Mouse (Mus musculus) intestine, embryonic 14.5 days (tissue): ENCODE results near the gene Insig1. TPM values are rescaled to one million over a fixed set of nuclear protein-coding genes. Genes with fewer than 3 reads are reported as not detected.

ENCODE experiments used
- ATAC-seq: fragments of 200-750 bp; cut with Nextera tagmentation; replicated peaks from 2 replicates; pipeline ENCODE4 v1.8.0; 2017; ENCODE audit warnings: low read depth, moderate number of reproducible peaks, moderate TSS enrichment, moderate library complexity; ENCODE audit not compliant: low FRiP score, low TSS enrichment
- DNase-seq: peaks from one replicate; pipeline ENCODE4 v3.0.0-alpha.2; 2018; ENCODE audit warnings: low spot score
- H3K27ac ChIP-seq: fragments of 300-500 bp; sonication (generic); 2 replicates; pipeline ENCODE4 v1.5.1; 2014; ENCODE audit warnings: low read depth, mild to moderate bottlenecking, control low read depth
- H3K27me3 ChIP-seq: fragments of 300-500 bp; sonication (generic); replicated peaks from 2 replicates; pipeline ENCODE4 v1.6.1; 2014; ENCODE audit warnings: low read length, control low read depth; ENCODE audit not compliant: control insufficient read depth, insufficient read depth
- H3K36me3 ChIP-seq: fragments of 300-500 bp; sonication (generic); 2 replicates; pipeline ENCODE4 v1.6.1; 2014; ENCODE audit warnings: low read length, control low read depth; ENCODE audit not compliant: control insufficient read depth, insufficient read depth
- H3K4me1 ChIP-seq: fragments of 300-500 bp; sonication (generic); replicated peaks from 2 replicates; pipeline ENCODE4 v1.6.1; 2014; ENCODE audit warnings: low read length, control low read depth, mixed read lengths; ENCODE audit not compliant: control insufficient read depth, insufficient read depth
- H3K4me2 ChIP-seq: fragments of 300-500 bp; sonication (generic); 2 replicates; pipeline ENCODE4 v1.6.1; 2014; ENCODE audit warnings: low read length
- H3K4me3 ChIP-seq: fragments of 300-500 bp; sonication (generic); 2 replicates; pipeline ENCODE4 v1.5.1; 2014; ENCODE audit warnings: low read depth, low read length, control low read depth, mixed read lengths
- H3K9ac ChIP-seq: fragments of 300-500 bp; sonication (generic); 2 replicates; pipeline ENCODE4 v1.6.1; 2014; ENCODE audit warnings: mild to moderate bottlenecking, low read length
- H3K9me3 ChIP-seq: fragments of 300-500 bp; sonication (generic); 2 replicates; pipeline ENCODE4 v1.6.1; 2016; ENCODE audit warnings: low read length, control low read depth; ENCODE audit not compliant: control insufficient read depth
- WGBS: fragments of 180-500 bp; shearing (Covaris S2); extraction: QIAGEN DNeasy Blood & Tissue Kit; methylation state at CpG from one replicate; pipeline ENCODE4 v1.1.7; 2014; 5-methylcytosine and 5-hydroxymethylcytosine counted together
- polyA plus RNA-seq: library from polyadenylated mRNA; unstranded; fragments of >200 nt; fragmentation: Nextera tagmentation; extraction: Ambion mirVana; gene quantifications from 2 replicates; pipeline ENCODE4 v1.2.1, GENCODE M21; 2014

Gene Insig1
- polyA plus RNA-seq, 1 experiment from 2014 or later: 158 TPM

GRCm38 (mm10) chr5:28037639-28038038, 33.5 kb upstream of the Insig1 start:
- ATAC-seq: 0 out of 2 replicates have a peak, but pooled peaks have one; percentile 23
- DNase-seq: no peak
- H3K36me3 ChIP-seq: no peaks in the 10 kb centered on the region
- H3K4me1 ChIP-seq: peaks cover 15% of the 10 kb centered on the region
- no peak overlapping the region for H3K4me2 ChIP-seq
- WGBS: 36% methylated on average over 5 of the region's 5 CpGs
- H3K4me3 ChIP-seq: no peak overlapping the region
- no peaks in the 10 kb centered on the region for H3K9me3 ChIP-seq
- H3K27me3 ChIP-seq: no peaks in the 10 kb centered on the region
- no peak overlapping the region for H3K27ac ChIP-seq
- H3K9ac ChIP-seq: no peak overlapping the region

- Histone ChIP-seq H3K4me1 (peaks cover 15% of the 10 kb centered on the region), H3K4me2 (no peak overlapping the region), H3K27me3 (no peaks in the 10 kb centered on the region), H3K9ac (no peak overlapping the region), H3K36me3 (no peaks in the 10 kb centered on the region), H3K9me3 (no peaks in the 10 kb centered on the region), H3K27ac (no peak overlapping the region), H3K4me3 (no peak overlapping the region)
- ATAC-seq (peak; percentile 15), DNase-seq (no peak)
- 20% methylated on average over 2 of the region's 2 CpGs for WGBS
These were observed 33.0 kb upstream of the Insig1 start for GRCm38 (mm10) chr5:28038115-28038514.

- WGBS: 72% methylated on average over 7 of the region's 7 CpGs
- no peak overlapping the region for H3K4me2 ChIP-seq
- H3K27ac ChIP-seq: no peak overlapping the region
- H3K9ac ChIP-seq: no peak overlapping the region
- DNase-seq (no peak), ATAC-seq (no peak)
- H3K27me3 ChIP-seq: no peaks in the 10 kb centered on the region
- H3K4me3 ChIP-seq: no peak overlapping the region
- H3K9me3 ChIP-seq: no peaks in the 10 kb centered on the region
- H3K36me3 ChIP-seq: no peaks in the 10 kb centered on the region
- H3K4me1 ChIP-seq: peaks cover 15% of the 10 kb centered on the region
These were observed 31.2 kb upstream of the Insig1 start for GRCm38 (mm10) chr5:28039746-28040655.

GRCm38 (mm10) chr5:28040726-28041125, 30.4 kb upstream of the Insig1 start:
- Histone ChIP-seq H3K27ac (no peak overlapping the region), H3K36me3 (no peaks in the 10 kb centered on the region), H3K4me3 (no peak overlapping the region), H3K4me1 (peaks cover 15% of the 10 kb centered on the region), H3K9ac (no peak overlapping the region), H3K4me2 (no peak overlapping the region), H3K27me3 (no peaks in the 10 kb centered on the region), H3K9me3 (no peaks in the 10 kb centered on the region)
- no peak for ATAC-seq
- WGBS: 88% methylated on average over 3 of the region's 3 CpGs
- no peak for DNase-seq

GRCm38 (mm10) chr5:28042021-28042420, 29.1 kb upstream of the Insig1 start:
- WGBS: 83% methylated on average over 3 of the region's 3 CpGs
- DNase-seq (no peak), ATAC-seq (no peak)
- H3K36me3 ChIP-seq: no peaks in the 10 kb centered on the region
- no peak overlapping the region for H3K9ac ChIP-seq
- H3K27ac ChIP-seq: no peak overlapping the region
- no peaks in the 10 kb centered on the region for H3K9me3 ChIP-seq
- no peak overlapping the region for H3K4me2 ChIP-seq
- no peak overlapping the region for H3K4me3 ChIP-seq
- no peaks in the 10 kb centered on the region for H3K27me3 ChIP-seq
- peaks cover 13% of the 10 kb centered on the region for H3K4me1 ChIP-seq

- H3K27me3 ChIP-seq: no peaks in the 10 kb centered on the region
- 49% methylated on average over 2 of the region's 2 CpGs for WGBS
- DNase-seq (no peak), ATAC-seq (no peak)
- H3K9ac ChIP-seq: no peak overlapping the region
- no peak overlapping the region for H3K4me3 ChIP-seq
- no peak overlapping the region for H3K4me2 ChIP-seq
- no peak overlapping the region for H3K27ac ChIP-seq
- H3K36me3 ChIP-seq: no peaks in the 10 kb centered on the region
- H3K4me1 ChIP-seq: peaks cover 5% of the 10 kb centered on the region
- H3K9me3 ChIP-seq: no peaks in the 10 kb centered on the region
These were observed 28.4 kb upstream of the Insig1 start for GRCm38 (mm10) chr5:28042779-28043178.

GRCm38 (mm10) chr5:28043386-28043785, 27.8 kb upstream of the Insig1 start:
- Histone ChIP-seq H3K27me3 (no peaks in the 10 kb centered on the region), H3K9ac (no peak overlapping the region), H3K4me2 (no peak overlapping the region), H3K9me3 (no peaks in the 10 kb centered on the region), H3K36me3 (no peaks in the 10 kb centered on the region), H3K4me1 (no peaks in the 10 kb centered on the region), H3K4me3 (no peak overlapping the region), H3K27ac (no peak overlapping the region)
- DNase-seq (no peak), ATAC-seq (no peak)
- WGBS: 72% methylated on average over 5 of the region's 5 CpGs

- Histone ChIP-seq H3K27me3 (no peaks in the 10 kb centered on the region), H3K9ac (no peak overlapping the region), H3K9me3 (no peaks in the 10 kb centered on the region), H3K36me3 (no peaks in the 10 kb centered on the region), H3K4me1 (no peaks in the 10 kb centered on the region), H3K4me3 (no peak overlapping the region), H3K27ac (no peak overlapping the region), H3K4me2 (no peak overlapping the region)
- WGBS: 76% methylated on average over 3 of the region's 3 CpGs
- DNase-seq (peak; percentile 23), ATAC-seq (no peak)
These were observed 24.2 kb upstream of the Insig1 start for GRCm38 (mm10) chr5:28046966-28047365.

- 67% methylated on average over 1 of the region's 1 CpGs for WGBS
- no peak overlapping the region for H3K27ac ChIP-seq
- no peak overlapping the region for H3K4me2 ChIP-seq
- DNase-seq (no peak), ATAC-seq (no peak)
- H3K4me3 ChIP-seq: no peak overlapping the region
- no peaks in the 10 kb centered on the region for H3K27me3 ChIP-seq
- H3K36me3 ChIP-seq: no peaks in the 10 kb centered on the region
- H3K4me1 ChIP-seq: no peaks in the 10 kb centered on the region
- H3K9ac ChIP-seq: no peak overlapping the region
- no peaks in the 10 kb centered on the region for H3K9me3 ChIP-seq
These were observed 23.2 kb upstream of the Insig1 start for GRCm38 (mm10) chr5:28047961-28048360.
